Mouse (Mus musculus) bone marrow macrophage, adult 2 months (primary cell): ENCODE results near the gene Zfp704.

Source experiments
- CTCF ChIP-seq: IDR thresholded peaks from 2 replicates; pipeline ENCODE4 v1.5.1; 2012; ENCODE audit warnings: low read depth, mild to moderate bottlenecking, low read length, moderate library complexity
- POLR2A ChIP-seq: IDR thresholded peaks from 2 replicates; pipeline ENCODE4 v1.6.1; 2012; ENCODE audit warnings: mild to moderate bottlenecking, low read depth, low read length, borderline replicate concordance

- TF ChIP-seq POLR2A (no peak), CTCF (no peak)
Observed at GRCm38 (mm10) chr3:9485506-9485905, 124.4 kb downstream of the Zfp704 start.
